Mouse (Mus musculus): ENCODE results near the gene B3galt5.

DNA sequence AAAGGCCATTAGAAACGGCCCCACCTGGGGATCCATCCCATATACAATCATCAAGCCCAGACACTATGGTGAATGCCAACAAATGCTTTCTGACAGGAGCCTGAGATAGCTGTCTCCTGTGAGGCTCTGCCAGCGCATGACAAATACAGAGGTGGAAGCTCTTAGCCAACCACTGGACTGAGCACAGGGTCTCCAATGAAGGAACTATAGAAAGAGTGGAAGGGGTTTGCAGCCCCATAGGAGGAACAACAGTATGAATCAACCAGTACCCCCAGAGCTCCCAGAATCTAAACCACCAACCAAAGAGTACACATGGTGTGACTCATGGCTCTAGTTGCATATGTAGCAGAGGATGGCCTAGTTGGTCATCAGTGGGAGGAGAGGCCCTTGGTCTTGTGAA is 36.1 kb downstream of the B3galt5 start:
- TF ChIP-seq POLR2A (IDR thresholded peaks at IDR 0.05; ENCODE audit: borderline replicate concordance, control insufficient read depth, low read depth, low read length) = no peak
- no peak for TF ChIP-seq CTCF (IDR thresholded peaks at IDR 0.05; ENCODE audit: control insufficient read depth, insufficient read depth, low read length)

Data from bone marrow, adult 2 months (tissue).